ENCODE assay signal across 16 mouse cellular contexts in genomic region chr11:100848080-100848479, GRCm38 (mm10). TPM values are rescaled to one million over a fixed set of nuclear protein-coding genes. Genes with fewer than 3 reads are reported as not detected.
DNase-seq lines count a peak whose midpoint lies in the region; ATAC-seq and TF ChIP-seq lines count a peak whose summit lies in the region.
"Had no signal": no experiment of that assay in that cellular context is flagged by ENCODE, and none has a peak within 500 bp of the region (broad histone marks: within the 10 kb centered on the region; RNA-seq: fewer than 3 reads in every experiment).

No protein-coding gene starts in this region.

- no peak for TF ChIP-seq POLR2A in CH12.LX (IDR thresholded peaks at IDR 0.05; ENCODE audit: low read depth, low read length)

- no peak for TF ChIP-seq EP300 in CH12.LX (IDR thresholded peaks at IDR 0.05; ENCODE audit: low read length)

- peaks cover 10% of the 10 kb centered on the region for H3K27me3 ChIP-seq in limb, embryonic 12.5 days
- peaks cover 26% of the 10 kb centered on the region for H3K27me3 ChIP-seq in limb, embryonic 10.5 days (ENCODE audit: low read depth, poor library complexity, severe bottlenecking)
- H3K27me3 ChIP-seq in CH12.LX (replicated peaks): peaks cover 27% of the 10 kb centered on the region
- H3K27me3 ChIP-seq in liver, embryonic 15.5 days: peaks cover 22% of the 10 kb centered on the region

- TF ChIP-seq CTCF in CH12.LX (conservative IDR thresholded peaks at IDR 0.05 in 1 of 2, IDR thresholded peaks at IDR 0.05 in 1 of 2; ENCODE audit: low read depth in 2 of 2, low read length in 2 of 2): no peak

- H3K36me3 ChIP-seq in limb, embryonic 12.5 days: no peaks in the 10 kb centered on the region
- no peaks in the 10 kb centered on the region for H3K36me3 ChIP-seq in limb, embryonic 10.5 days
- H3K36me3 ChIP-seq in CH12.LX (replicated peaks in 1 of 2; ENCODE audit: control insufficient read depth in 1 of 2, insufficient read depth in 1 of 2, low read length in 1 of 2): peaks cover 0 to 5% of the 10 kb centered on the region in 2 experiments
- no peaks in the 10 kb centered on the region for H3K36me3 ChIP-seq in liver, embryonic 15.5 days (replicated peaks)
- H3K36me3 ChIP-seq: embryonic facial prominence, embryonic 13.5 days; midbrain, embryonic 15.5 days had no signal

- 86% methylated on average over 4 of the region's 4 CpGs for WGBS in limb, embryonic 12.5 days
- WGBS in limb, embryonic 10.5 days: 79% methylated on average over 4 of the region's 4 CpGs
- WGBS in liver, embryonic 15.5 days (ENCODE audit: insufficient replicate concordance): 5% methylated on average over 4 of the region's 4 CpGs

- 0 out of 2 replicates have a peak overlapping the region, but pooled peaks have one; percentile 85 for H3K4me2 ChIP-seq in limb, embryonic 12.5 days
- H3K4me2 ChIP-seq in CH12.LX (ENCODE audit: insufficient read depth, low read depth, poor library complexity, severe bottlenecking): 0 out of 2 replicates have a peak overlapping the region, but pooled peaks have one; percentile 31
- H3K4me2 ChIP-seq in liver, embryonic 15.5 days: peak overlapping the region; percentile 93

- H3K9ac ChIP-seq in limb, embryonic 12.5 days (replicated peaks): no peak overlapping the region
- H3K9ac ChIP-seq in CH12.LX (ENCODE audit: insufficient read depth, low read depth): no peak overlapping the region
- peak overlapping the region; percentile 88; the same call in 1 of the 2 replicates for H3K9ac ChIP-seq in liver, embryonic 15.5 days
- H3K9ac ChIP-seq: embryonic facial prominence, embryonic 13.5 days; midbrain, embryonic 15.5 days had no signal

- DNase-seq in limb, embryonic 10.5 days (ENCODE audit: low spot score): no peak
- peak; percentile 84 for DNase-seq in CD4-positive helper T cell, adult 2 months (ENCODE audit: low read depth, low spot score)
- DNase-seq in CH12.LX (ENCODE audit: extremely low read depth): no peak
- no peak for DNase-seq in testis, postnatal 10 days (ENCODE audit: low spot score)
- DNase-seq in right cerebral cortex, postnatal 4 days: no peak
- DNase-seq in kidney, postnatal 36 days: no peak
- DNase-seq: adrenal gland, postnatal 36 days; cerebellum, adult 9-10 months; forebrain, postnatal 0 days; heart, postnatal 36 days; kidney, postnatal 10 days had no signal

- in situ Hi-C loops in CH12.LX (cut with MboI; ENCODE audit: low pct_ligation_motif_present, low pct_unique_long_range_greater_than_20kb, low sequenced_read_pairs): no loop called here

- no peak overlapping the region for H3K27ac ChIP-seq in limb, embryonic 12.5 days
- no peak overlapping the region for H3K27ac ChIP-seq in limb, embryonic 10.5 days
- H3K27ac ChIP-seq in CH12.LX (ENCODE audit: insufficient read depth, low read depth): no peak overlapping the region
- peak overlapping the region; percentile 88 for H3K27ac ChIP-seq in liver, embryonic 15.5 days (replicated peaks)
- H3K27ac ChIP-seq: embryonic facial prominence, embryonic 13.5 days; left cerebral cortex, adult 2 months; midbrain, embryonic 15.5 days had no signal

- peaks cover 22% of the 10 kb centered on the region for H3K4me1 ChIP-seq in limb, embryonic 12.5 days (replicated peaks)
- H3K4me1 ChIP-seq in limb, embryonic 10.5 days: peaks cover 28% of the 10 kb centered on the region
- H3K4me1 ChIP-seq in CH12.LX (ENCODE audit: control insufficient read depth in 1 of 2, insufficient read depth in 2 of 2): peaks cover 10 to 44% of the 10 kb centered on the region in 2 experiments
- peaks cover 67% of the 10 kb centered on the region for H3K4me1 ChIP-seq in liver, embryonic 15.5 days (replicated peaks)

- no peaks in the 10 kb centered on the region for H3K9me3 ChIP-seq in limb, embryonic 12.5 days
- no peaks in the 10 kb centered on the region for H3K9me3 ChIP-seq in limb, embryonic 10.5 days (replicated peaks)
- no peaks in the 10 kb centered on the region for H3K9me3 ChIP-seq in CH12.LX (replicated peaks; ENCODE audit: low read length)
- no peaks in the 10 kb centered on the region for H3K9me3 ChIP-seq in liver, embryonic 15.5 days (replicated peaks)
- H3K9me3 ChIP-seq: embryonic facial prominence, embryonic 13.5 days; midbrain, embryonic 15.5 days had no signal

- peaks cover 21% of the 10 kb centered on the region for H3K79me2 ChIP-seq in CH12.LX (replicated peaks; ENCODE audit: control insufficient read depth, extremely low read depth, insufficient read depth, poor library complexity, severe bottlenecking)

- no peak overlapping the region for H3K4me3 ChIP-seq in limb, embryonic 12.5 days (replicated peaks)
- H3K4me3 ChIP-seq in limb, embryonic 10.5 days: no peak overlapping the region
- peak overlapping the region in 1 of 3 experiments; percentile 10 for H3K4me3 ChIP-seq in CH12.LX (replicated peaks in 1 of 3; ENCODE audit: low read depth in 2 of 3, low read length in 2 of 3, poor library complexity in 1 of 3)
- H3K4me3 ChIP-seq in liver, embryonic 15.5 days (replicated peaks): peak overlapping the region; percentile 87

- no peak for ATAC-seq in limb, embryonic 12.5 days (ENCODE audit: insufficient number of reproducible peaks, insufficient read depth, low FRiP score, low TSS enrichment, low read depth)
- no peak for ATAC-seq in liver, embryonic 15.5 days (ENCODE audit: insufficient read depth)
- ATAC-seq: forebrain, postnatal 0 days; midbrain, embryonic 15.5 days had no signal

- dilution Hi-C loops in CH12.LX (cut with MboI; ENCODE audit: extremely low pct_ligation_motif_present, extremely low pct_unique_long_range_greater_than_20kb, low sequenced_read_pairs): no loop called here

- no peak for TF ChIP-seq RAD21 in CH12.LX (IDR thresholded peaks at IDR 0.05; ENCODE audit: low read depth, low read length)

TF ChIP-seq in CH12.LX, 34 proteins besides CTCF, POLR2A, EP300 and RAD21:
- TF ChIP-seq ZC3H11A (IDR thresholded peaks at IDR 0.05; ENCODE audit: low read depth, low read length) (no peak), BHLHE40 (IDR thresholded peaks at IDR 0.05; ENCODE audit: low read depth, low read length) (no peak), ZKSCAN1 (IDR thresholded peaks at IDR 0.05; ENCODE audit: borderline replicate concordance, low read depth, low read length) (no peak), MAFK (IDR thresholded peaks at IDR 0.05; ENCODE audit: insufficient replicate concordance, low read length) (no peak), MAX (IDR thresholded peaks at IDR 0.05; ENCODE audit: low read length) (no peak), CHD1 (IDR thresholded peaks at IDR 0.05; ENCODE audit: low read depth, low read length) (no peak), IRF4 (IDR thresholded peaks at IDR 0.05; ENCODE audit: low read depth, low read length) (no peak), PAX5 (IDR thresholded peaks at IDR 0.05; ENCODE audit: low read length) (no peak), CHD2 (IDR thresholded peaks at IDR 0.05; ENCODE audit: low read length) (no peak), NRF1 (IDR thresholded peaks at IDR 0.05; ENCODE audit: low read depth, low read length) (no peak), MXI1 (IDR thresholded peaks at IDR 0.05; ENCODE audit: low read depth, low read length) (no peak), POLR2AphosphoS2 (IDR thresholded peaks at IDR 0.05; ENCODE audit: low read depth, low read length) (no peak), GABPA (IDR thresholded peaks at IDR 0.05; ENCODE audit: insufficient replicate concordance, low read depth, low read length) (no peak), ELF1 (IDR thresholded peaks at IDR 0.05; ENCODE audit: low read depth, low read length) (no peak), JUND (conservative IDR thresholded peaks at IDR 0.05; ENCODE audit: low read depth, low read length) (no peak)

RNA-seq across cellular contexts. Expression of gene Stat5b, which starts 2.4 kb away (rescaled TPM):
- 20.4 and 20.6 TPM in 2 replicates for polyA plus RNA-seq in limb, embryonic 12.5 days (2016; fragmentation: Nextera tagmentation; extraction: Ambion mirVana)
- polyA plus RNA-seq in limb, embryonic 10.5 days (2016; fragmentation: Nextera tagmentation; extraction: Ambion mirVana): 15.4 and 15.6 TPM in 2 replicates
- total RNA-seq in CH12.LX (2012; rRNA removed) (19.4 and 24.4 TPM in 2 replicates), CH12.LX (2014; rRNA removed) (9.7 and 11.4 TPM in 2 replicates)
- polyA plus RNA-seq in CH12.LX (2012; ENCODE audit: insufficient read length, low read depth): 12.1 and 14.0 TPM in 2 replicates
- 20.6 and 22.5 TPM in 2 replicates for polyA plus RNA-seq in liver, embryonic 15.5 days (2015; fragmentation: Nextera tagmentation; extraction: Ambion mirVana)

RNA-seq across cellular contexts. Expression of gene Stat5a, which starts 11.1 kb away (rescaled TPM):
- 4.0 and 5.5 TPM in 2 replicates for polyA plus RNA-seq in limb, embryonic 12.5 days (2016; fragmentation: Nextera tagmentation; extraction: Ambion mirVana)
- 2.1 and 2.7 TPM in 2 replicates for polyA plus RNA-seq in limb, embryonic 10.5 days (2016; fragmentation: Nextera tagmentation; extraction: Ambion mirVana)
- total RNA-seq in CH12.LX (2012; rRNA removed): 18.7 and 23.6 TPM in 2 replicates
- total RNA-seq in CH12.LX (2014; rRNA removed): 17.4 and 17.5 TPM in 2 replicates
- polyA plus RNA-seq in CH12.LX (2012; ENCODE audit: insufficient read length, low read depth): 21.2 and 23.0 TPM in 2 replicates
- polyA plus RNA-seq in liver, embryonic 15.5 days (2015; fragmentation: Nextera tagmentation; extraction: Ambion mirVana): 8.2 and 8.7 TPM in 2 replicates

Comparison
In these comparisons a context has a peak if more than half of its experiments do, and no peak if none do; other contexts are left out.
1. H3K4me2 ChIP-seq: peak in every context shown above with its lines; median percentile 93 in liver, embryonic 15.5 days; 85 in limb, embryonic 12.5 days; 31 in CH12.LX.